Mouse (Mus musculus): ENCODE measurements around the gene Ddi2. TPM values are rescaled to one million over a fixed set of nuclear protein-coding genes. Genes with fewer than 3 reads are reported as not detected.

Ddi2 gene
- total RNA-seq, 1 experiment from 2014 or later: 29.2 TPM

DNA sequence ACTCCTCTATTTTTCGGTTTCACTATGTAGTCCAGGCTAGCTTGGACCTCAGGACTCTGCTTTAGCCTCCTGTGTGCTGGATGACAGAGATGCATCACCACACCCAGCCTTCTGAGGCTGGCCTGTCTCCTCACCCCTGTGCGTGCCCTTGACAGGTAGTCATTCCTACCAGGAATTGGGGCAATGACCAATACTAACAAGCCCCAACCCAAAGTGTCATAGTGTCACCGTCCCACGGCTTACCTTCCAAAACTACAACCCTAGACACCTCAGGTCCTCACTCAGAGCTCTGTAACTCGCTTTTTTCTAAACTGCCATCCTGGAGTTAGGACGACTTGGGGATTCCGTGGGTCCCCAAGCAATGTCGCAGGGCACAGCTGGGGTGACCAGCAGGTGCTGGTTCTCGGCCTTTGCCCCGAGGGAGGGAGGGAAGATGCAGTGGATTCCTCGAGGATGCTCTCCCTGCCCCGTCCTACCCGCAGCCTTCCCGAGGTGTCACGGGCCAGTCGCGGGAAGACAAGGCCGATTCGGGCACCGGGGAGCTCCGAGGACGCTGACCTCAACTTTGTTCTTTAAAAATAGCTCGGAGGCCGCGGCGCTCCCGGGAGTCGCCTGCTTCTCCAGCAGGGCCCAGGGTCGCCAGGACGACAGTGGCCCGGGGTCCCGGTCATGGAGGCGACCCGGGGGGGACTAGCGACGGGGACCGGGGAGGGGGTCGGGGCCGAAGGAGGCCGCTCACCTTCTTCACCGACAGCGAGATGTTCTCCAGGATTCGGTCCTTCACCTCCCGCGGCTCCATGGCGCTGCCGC is 59.9 kb downstream of the Ddi2 start:
- ATAC-seq (ENCODE audit: extremely low read depth, insufficient number of reproducible peaks, low FRiP score, poor library complexity, severe bottlenecking): no peak; the same call in 1 of the 2 replicates

DNA sequence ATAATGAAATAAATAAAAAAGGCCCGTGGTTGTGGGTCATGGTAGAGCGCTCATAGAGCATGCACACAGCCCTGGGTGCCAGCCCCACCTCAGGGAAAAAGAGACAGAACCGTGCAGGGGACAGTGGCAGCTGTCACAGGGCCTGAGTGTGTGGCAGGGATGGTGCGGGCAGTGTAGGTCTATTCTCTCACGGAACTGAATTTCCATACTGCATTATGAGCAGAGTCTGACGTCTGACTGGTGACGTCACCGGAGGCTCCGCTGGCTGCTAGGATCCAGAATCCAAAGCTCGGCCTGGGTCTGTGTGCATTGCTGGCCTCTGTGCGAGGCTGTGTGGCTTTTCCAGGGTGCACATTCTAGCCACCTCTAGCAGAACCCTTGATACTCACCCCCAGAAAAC is 62.3 kb downstream of the Ddi2 start:
- no peak for ATAC-seq (ENCODE audit: extremely low read depth, insufficient number of reproducible peaks, low FRiP score, poor library complexity, severe bottlenecking)

DNA sequence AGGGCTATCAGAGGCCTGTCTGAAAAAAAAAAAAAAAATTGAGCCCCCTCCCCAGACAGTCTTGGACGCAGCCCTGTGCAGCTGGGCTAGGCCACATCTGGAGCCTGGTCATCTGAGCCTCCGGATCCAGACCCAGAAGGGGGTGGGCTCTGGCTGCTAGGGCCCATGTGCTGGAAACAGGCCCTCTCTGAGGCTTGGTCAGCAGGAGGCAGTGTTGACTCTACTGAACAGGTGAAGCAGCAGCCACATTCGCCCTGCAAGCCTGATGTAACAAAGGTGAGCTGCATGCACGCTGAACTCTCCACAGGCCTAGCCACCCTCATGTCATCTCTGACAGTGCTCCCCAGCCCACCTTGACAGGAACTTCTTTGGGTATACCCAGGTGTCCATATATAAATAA is 63.5 kb downstream of the Ddi2 start:
- ATAC-seq (ENCODE audit: extremely low read depth, insufficient number of reproducible peaks, low FRiP score, poor library complexity, severe bottlenecking): no peak

DNA sequence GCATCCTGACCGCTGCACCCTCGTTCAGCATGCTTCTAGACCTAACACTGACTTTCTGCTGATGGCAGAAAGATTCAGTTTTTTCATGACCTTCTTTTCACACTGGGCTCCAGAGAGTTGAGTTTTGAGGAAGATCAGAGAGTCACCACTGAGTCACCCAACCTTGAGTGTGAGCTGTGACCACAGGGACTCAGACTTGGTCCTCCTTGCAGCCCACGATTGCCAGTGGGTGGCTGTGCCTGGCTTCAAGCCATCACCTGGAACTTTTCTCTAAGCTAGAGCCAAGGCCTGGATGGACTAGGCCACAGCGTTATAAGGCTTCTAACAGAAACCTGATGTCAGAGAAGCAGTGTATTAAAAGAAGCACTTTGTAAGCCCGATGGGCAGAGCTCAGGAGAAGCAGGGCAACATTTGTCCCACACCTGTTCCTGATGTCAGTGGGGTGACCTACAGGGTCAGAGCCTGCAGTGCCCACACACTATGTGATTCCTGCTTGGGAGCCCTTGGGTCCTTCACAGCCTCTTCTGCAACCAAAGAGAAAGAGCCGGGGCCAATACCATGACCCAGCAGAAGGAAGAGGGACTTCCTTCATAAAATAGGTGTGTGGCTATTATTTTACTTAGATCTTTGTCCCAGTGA is 64.3 kb downstream of the Ddi2 start:
- no peak for ATAC-seq (ENCODE audit: extremely low read depth, insufficient number of reproducible peaks, low FRiP score, poor library complexity, severe bottlenecking)

DNA sequence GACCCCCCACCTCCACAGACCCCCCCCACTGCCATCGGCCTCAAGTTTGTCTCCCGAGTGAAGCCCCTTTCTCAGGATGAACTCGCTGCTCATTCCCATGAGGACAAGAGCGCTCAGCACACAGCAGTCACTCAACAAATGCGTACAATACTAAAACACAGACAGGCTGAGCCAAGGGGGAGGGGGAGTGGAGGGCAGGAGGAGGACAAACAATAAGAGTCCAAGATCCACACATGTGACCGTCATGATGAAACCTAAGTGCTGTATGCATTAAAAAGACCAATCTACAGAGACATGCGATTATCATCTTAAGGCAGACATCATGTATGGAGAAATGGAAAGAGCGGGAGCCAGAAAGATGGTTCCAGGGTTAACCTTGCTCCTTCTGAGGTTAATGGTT is 66.3 kb downstream of the Ddi2 start:
- no peak for ATAC-seq (ENCODE audit: extremely low read depth, insufficient number of reproducible peaks, low FRiP score, poor library complexity, severe bottlenecking)

DNA sequence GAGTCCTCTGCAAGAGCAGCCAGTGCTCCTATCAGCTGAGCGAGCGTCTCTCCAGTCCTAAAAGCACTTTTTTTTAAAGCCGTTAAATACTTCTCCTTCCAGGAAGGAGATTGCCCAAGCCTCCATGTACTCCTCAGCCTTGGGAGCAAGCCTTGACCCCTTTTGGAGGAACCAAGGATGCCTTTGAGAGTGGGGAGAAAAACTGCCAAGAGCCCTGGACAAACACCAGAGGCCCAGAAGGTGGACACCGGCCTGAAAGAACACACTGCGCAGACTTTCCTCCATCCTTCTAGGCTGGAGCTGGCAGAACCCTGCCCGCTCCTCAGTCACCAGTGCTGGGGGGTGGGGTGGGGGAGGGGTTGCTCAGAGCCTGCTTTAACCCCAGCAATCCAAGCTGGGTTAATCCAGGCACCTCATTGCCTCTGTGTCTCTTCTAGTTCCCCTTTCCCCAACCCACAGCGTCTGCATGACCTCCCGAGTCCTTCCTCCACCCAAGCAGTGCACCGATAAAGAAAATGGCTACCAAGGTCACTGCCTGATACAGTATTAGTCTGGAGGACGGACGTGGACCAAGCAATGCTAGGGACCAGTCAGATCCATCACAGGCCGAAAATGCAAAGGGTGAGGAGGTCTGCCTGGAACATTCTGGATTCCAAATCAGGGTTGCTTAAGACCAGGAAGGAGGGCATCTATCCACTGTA is 67.2 kb downstream of the Ddi2 start:
- ATAC-seq (ENCODE audit: extremely low read depth, insufficient number of reproducible peaks, low FRiP score, poor library complexity, severe bottlenecking): peak; percentile 49

DNA sequence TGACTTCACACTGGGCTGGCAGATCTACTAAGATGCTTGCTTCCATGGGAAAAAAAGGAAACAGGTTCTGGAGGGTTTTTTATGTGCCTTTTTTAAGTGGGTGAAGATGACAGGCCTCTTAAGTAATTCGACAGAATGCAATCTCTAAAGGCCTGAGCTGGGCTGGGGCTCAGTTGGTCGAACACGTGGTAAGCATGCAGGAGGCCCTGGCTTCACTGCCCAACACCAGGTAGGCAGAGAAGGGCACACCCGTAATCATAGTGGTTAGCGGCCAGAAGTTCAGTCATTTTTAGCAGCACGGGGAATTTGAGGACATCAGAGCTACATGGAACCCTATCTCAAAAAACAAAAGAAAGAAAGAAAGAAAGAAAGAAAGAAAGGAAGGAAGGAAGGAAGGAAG is 68.7 kb downstream of the Ddi2 start:
- no peak for ATAC-seq (ENCODE audit: extremely low read depth, insufficient number of reproducible peaks, low FRiP score, poor library complexity, severe bottlenecking)

DNA sequence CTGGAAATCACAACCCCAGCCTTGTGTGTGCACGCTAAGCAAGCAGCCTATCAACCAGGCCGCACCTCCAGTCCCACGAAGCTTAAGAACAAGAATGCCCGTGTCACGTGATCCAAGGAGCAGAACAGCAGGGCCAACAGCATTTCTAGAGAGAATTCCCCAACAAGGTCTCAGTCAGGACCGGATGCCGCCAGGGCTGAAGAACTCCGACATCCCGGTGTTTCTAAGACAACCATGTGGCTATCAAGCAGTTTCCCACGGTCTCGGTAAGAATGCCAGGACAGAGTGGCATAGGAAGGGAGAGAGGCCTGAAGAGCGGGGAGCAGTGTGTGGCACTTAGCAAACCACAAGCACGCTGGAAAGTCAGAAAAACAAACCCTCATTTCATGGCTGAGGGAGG is 69.4 kb downstream of the Ddi2 start:
- ATAC-seq (ENCODE audit: extremely low read depth, insufficient number of reproducible peaks, low FRiP score, poor library complexity, severe bottlenecking): no peak

DNA sequence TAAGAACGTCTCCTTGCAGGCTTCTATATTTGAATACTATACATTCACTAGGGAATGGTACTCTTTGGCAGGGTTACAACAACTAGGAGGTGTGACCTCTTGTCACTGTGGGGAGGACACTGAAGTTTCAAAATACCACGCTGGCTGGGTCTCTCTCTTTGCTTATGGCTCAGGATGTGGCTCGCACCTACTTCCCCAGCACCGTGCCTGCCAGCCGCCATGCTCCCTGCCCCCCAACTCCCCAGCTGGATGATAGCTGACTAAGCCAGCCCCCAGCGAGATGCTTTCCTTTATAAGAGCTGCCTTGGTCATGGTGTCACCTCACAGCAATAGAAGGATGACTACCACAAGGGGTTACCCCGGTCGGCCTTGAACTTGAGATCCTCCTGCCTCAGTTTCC is 70.2 kb downstream of the Ddi2 start:
- ATAC-seq (ENCODE audit: extremely low read depth, insufficient number of reproducible peaks, low FRiP score, poor library complexity, severe bottlenecking): no peak

DNA sequence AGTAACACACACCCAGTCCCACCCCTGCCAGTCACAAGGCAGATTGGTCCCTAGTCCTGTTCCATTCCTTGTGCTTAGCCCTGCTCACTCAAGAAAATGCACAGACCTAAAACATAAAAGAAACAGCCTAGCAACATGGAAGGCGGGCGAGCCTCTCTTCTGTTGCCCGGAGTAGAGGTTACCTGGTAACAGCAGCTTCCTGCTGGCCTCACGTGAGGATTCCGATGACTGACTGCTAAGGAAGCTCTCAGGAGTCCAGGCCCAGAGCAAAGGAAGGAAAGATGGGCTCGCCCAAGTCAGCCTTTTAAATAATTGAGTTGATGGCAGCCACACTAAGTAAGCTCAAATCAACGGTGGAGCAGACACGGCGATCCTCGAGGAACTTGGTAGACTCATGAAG is 71.3 kb downstream of the Ddi2 start:
- no peak for ATAC-seq (ENCODE audit: extremely low read depth, insufficient number of reproducible peaks, low FRiP score, poor library complexity, severe bottlenecking)

DNA sequence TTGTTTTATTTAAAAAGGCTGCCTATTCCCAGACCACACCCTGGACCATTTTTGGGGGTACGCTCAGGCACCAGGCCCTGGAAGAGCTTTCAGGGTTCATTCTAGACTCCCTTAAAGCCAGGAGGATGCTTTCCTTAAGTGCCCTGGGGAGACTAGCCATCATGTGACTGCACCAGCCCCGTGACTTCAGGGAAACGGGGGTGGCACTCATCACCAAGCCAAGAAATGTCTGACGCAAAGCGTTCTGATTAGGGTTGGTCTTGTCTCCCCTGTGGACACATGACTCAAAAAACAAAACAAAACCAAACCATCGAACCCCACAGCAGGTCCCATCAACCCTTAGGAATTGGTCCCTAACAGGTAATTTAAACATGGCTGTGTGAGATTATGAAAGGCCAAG is 71.9 kb downstream of the Ddi2 start:
- ATAC-seq (ENCODE audit: extremely low read depth, insufficient number of reproducible peaks, low FRiP score, poor library complexity, severe bottlenecking): no peak

DNA sequence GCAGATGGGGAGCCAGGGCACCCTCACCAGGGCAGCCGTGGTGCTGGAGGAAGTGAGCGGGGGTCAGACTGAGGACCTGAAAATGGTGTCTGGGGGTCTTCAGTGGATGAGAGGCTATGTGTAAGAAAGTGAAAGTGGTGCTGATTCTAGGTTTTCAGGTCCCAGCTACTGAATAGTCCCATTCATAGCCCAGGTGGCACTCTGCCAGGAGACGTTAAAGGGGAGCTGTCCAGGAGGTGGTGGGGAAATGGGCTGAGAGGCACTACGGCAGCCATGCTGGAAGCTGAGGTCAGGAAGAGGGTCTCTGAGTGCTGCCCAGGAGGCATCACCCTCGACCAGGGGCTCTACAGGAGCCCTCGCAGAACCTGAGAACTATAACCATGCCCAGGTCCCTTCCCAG is 74.0 kb downstream of the Ddi2 start:
- no peak for ATAC-seq (ENCODE audit: extremely low read depth, insufficient number of reproducible peaks, low FRiP score, poor library complexity, severe bottlenecking)

DNA sequence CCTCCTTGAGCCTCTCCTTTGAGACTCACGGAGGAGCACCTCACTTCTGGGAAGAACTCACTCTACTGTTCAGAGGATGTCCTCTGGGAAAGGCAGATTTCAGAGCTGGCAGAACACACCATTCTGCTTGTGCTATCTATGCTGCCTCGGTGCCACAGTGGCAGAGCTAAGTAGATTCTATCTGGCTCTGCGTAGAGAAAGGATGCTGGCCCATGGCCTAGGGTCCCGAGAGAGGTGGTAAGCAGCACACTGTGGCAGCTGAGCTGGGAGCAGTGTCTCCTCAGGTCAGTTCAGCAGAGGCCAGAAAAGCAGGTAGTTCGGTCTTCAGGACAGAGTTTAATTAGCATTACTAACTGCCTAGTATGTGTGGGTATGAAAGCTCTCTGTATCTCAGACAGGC is 75.0 kb downstream of the Ddi2 start:
- ATAC-seq (ENCODE audit: extremely low read depth, insufficient number of reproducible peaks, low FRiP score, poor library complexity, severe bottlenecking): no peak

DNA sequence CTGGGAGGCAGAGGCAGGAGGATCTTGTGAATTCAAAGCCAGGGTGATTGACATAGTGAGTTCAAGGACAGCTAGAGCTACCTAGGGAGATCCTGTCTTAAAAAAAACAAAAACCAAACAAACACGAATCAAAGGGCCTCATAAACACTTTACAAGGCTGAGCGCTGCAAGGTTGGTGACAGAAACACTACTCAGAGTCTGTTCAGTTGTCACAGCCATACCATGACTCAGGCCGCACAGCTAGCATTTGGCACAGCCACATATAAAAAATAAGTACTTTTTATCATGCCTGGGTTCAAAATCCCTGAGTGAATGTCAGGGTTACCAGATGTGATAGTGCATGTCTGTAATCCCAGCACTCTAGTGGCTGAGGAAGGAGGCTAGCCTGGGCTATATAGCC is 76.0 kb downstream of the Ddi2 start:
- ATAC-seq (ENCODE audit: extremely low read depth, insufficient number of reproducible peaks, low FRiP score, poor library complexity, severe bottlenecking): no peak

DNA sequence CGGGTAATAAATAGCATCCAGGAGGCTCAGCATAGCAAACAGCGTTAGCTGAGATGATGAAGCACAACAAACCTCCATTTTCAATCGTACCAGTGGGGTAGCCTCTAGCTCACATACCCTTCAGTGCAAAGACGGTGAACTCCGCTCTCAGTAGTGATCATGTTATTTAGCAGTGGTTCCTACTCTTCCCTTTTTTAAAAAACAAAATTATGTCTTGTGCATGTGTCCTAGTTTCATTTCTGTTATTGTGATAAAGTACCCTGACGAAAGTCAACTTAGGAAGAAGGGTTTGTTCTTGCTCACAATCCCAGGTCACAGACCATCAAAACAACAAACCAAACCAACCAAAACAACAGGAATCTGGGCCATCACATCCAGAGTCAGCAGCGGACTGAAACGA is 77.2 kb downstream of the Ddi2 start:
- ATAC-seq (ENCODE audit: extremely low read depth, insufficient number of reproducible peaks, low FRiP score, poor library complexity, severe bottlenecking): no peak

DNA sequence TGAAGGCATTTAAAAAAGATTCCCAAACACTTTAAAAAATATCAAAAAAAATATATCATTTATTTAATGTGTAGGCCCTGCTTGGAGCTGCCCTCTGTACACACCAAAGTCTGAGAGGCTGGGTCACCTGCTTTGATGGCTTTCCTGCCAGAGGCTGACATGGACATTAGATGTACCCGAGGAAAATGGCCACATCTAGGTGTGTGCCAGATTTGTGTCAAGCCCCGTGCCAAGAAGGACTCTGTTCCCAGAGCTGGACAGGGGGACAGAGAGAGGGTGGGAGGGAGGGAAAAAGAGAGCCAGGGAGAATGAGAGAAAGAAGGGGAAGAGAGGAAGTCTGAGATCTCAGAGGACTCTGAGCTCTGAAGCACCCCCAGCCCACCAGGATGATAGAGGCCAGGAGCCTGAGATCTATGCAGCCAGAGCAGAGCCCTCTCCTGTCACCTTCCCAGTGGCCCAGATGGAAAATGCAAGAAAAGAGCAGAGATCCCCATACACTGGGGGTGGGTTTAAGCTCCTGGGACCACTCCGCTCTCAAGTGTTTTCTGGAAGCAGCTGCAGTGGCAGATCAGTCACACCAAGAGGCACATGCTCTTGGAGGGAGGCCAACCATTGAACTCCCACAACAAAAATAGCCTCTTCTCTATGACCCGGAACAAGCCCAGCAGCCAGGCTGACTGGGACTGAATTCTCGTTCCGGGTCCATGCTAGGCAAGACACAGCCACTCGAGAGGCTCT is 79.9 kb downstream of the Ddi2 start:
- no peak for ATAC-seq (ENCODE audit: extremely low read depth, insufficient number of reproducible peaks, low FRiP score, poor library complexity, severe bottlenecking)

DNA sequence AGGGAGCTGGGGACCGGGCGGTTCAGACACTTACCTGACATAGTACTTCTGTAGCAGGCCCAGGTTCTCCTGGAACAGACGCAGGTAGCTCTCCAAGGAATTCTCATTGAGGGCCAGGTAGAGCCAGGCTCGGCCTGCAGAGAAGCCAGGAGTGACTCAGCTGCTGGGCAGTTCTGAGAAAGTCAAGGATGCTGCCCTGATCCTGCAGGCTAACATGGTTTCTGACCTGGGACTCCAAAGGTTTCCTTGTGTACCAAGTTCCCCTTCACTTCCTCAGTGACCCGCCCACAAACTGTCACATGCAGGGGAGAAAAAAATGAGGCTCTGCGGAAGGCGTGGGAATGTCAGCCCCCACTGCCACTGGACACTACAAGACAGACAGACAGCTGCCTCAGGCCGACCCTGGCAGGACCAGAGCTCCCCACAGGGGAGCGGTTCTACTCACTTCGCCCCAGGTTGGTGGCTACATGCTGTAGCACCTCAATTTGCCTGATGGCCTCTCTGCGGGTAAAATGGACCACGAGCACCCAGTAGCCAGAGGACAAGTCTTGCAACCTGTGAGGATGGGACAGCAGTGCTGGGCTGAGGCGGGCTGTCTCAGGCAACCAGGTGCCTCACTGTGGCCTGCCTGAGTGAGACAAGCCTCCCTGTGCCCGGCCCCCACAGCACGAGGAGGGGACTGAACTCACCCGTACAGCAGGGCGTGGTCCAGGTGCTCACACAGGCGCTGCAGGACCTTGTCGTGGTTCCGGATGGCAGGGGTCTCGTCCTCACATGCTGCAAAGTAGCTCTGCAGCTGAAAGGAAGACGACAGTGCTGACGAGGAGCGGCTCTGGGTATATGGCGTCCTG is 81.0 kb downstream of the Ddi2 start:
- ATAC-seq (ENCODE audit: extremely low read depth, insufficient number of reproducible peaks, low FRiP score, poor library complexity, severe bottlenecking): no peak

DNA sequence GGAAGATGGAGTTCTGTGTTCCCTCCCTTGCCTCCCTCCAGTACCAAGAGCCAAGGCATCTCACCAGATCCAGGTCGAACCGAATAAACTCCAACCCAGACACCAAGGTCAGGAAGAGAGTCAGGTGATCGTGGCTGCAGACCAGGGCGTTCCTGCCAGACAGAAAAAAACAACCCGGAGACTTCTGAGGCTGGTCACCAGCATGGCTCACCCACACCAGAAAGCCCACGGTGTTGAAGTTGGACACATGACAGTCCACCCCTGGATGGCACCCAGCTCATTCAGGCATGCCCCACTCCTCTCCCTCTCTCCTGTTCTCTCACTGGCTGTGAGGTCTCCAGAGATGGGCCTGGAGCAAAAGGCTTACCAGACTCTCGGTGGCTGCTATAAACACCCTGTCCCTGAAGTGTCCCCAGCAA is 81.9 kb downstream of the Ddi2 start:
- ATAC-seq (ENCODE audit: extremely low read depth, insufficient number of reproducible peaks, low FRiP score, poor library complexity, severe bottlenecking): no peak

DNA sequence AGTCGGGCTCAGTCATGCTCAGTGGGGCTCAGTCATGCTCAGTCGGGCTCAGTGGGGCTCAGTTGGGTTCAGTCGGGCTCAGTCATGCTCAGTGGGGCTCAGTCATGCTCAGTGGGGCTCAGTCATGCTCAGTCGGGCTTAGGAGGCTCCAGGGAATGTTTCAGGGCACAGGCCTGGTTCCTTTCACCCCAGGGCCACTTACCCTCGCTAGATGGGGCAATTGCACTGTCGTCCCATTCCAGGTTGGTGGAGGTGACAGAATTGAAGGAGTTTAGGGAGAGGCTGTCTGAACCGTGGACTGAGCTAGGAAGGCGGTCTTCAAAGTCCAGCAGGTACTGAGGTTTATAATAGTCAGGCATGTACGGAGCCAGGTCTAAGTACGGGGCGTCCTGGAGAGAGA is 83.7 kb downstream of the Ddi2 start:
- no peak for ATAC-seq (ENCODE audit: extremely low read depth, insufficient number of reproducible peaks, low FRiP score, poor library complexity, severe bottlenecking)
